Mouse (Mus musculus): ENCODE data around the gene Itpkb. TPM values are rescaled to one million over a fixed set of nuclear protein-coding genes. Genes with fewer than 3 reads are reported as not detected.
A peak's percentile ranks its signal among the peaks of the same experiment; 100 is the strongest.

Itpkb gene
- total and polyA plus RNA-seq, 2 experiments from 2014 or later = 5.1 to 24.9 TPM

- Histone ChIP-seq H3K4me1 (ENCODE audit: control insufficient read depth, insufficient read depth) (peaks cover 47% of the 10 kb centered on the region), H3K4me2 (ENCODE audit: low read depth, low read length) (no peak overlapping the region), H3K9ac (replicated peaks; ENCODE audit: low read depth, low read length) (no peak overlapping the region), H3K4me3 (ENCODE audit: low read depth, low read length) (no peak overlapping the region), H3K27me3 (ENCODE audit: control insufficient read depth, insufficient read depth, low read length) (no peaks in the 10 kb centered on the region), H3K27ac (ENCODE audit: low read depth) (peak overlapping the region; percentile 67), H3K9me3 (replicated peaks; ENCODE audit: control insufficient read depth, low read length) (no peaks in the 10 kb centered on the region), H3K36me3 (replicated peaks; ENCODE audit: control insufficient read depth, insufficient read depth, low read length) (no peaks in the 10 kb centered on the region; the same call in 1 of the 2 replicates)
- ATAC-seq (ENCODE audit: insufficient read depth, low read depth) = no peak
- no peak for DNase-seq (ENCODE audit: low spot score)
- TF ChIP-seq EP300 (IDR thresholded peaks at IDR 0.05; ENCODE audit: low read depth) = no peak
- no peak for TF ChIP-seq CTCF (IDR thresholded peaks at IDR 0.05; ENCODE audit: low read depth)
- 71% methylated on average over 10 of the region's 10 CpGs for WGBS
Observed at GRCm38 (mm10) chr1:180390746-180391574, 60.7 kb downstream of the Itpkb start.

GRCm38 (mm10) chr1:180391575-180391945 is 61.3 kb downstream of the Itpkb start:
- Histone ChIP-seq H3K9ac (replicated peaks; ENCODE audit: low read depth, low read length) (no peak overlapping the region), H3K4me2 (ENCODE audit: low read depth, low read length) (no peak overlapping the region), H3K27ac (ENCODE audit: low read depth) (peak overlapping the region; percentile 2; the same call in 1 of the 2 replicates), H3K4me3 (ENCODE audit: low read depth, low read length) (no peak overlapping the region), H3K9me3 (replicated peaks; ENCODE audit: control insufficient read depth, low read length) (no peaks in the 10 kb centered on the region), H3K27me3 (ENCODE audit: control insufficient read depth, insufficient read depth, low read length) (no peaks in the 10 kb centered on the region), H3K4me1 (ENCODE audit: control insufficient read depth, insufficient read depth) (peaks cover 43% of the 10 kb centered on the region), H3K36me3 (replicated peaks; ENCODE audit: control insufficient read depth, insufficient read depth, low read length) (no peaks in the 10 kb centered on the region; the same call in 1 of the 2 replicates)
- no peak for TF ChIP-seq EP300 (IDR thresholded peaks at IDR 0.05; ENCODE audit: low read depth)
- TF ChIP-seq CTCF (IDR thresholded peaks at IDR 0.05; ENCODE audit: low read depth) = no peak
- DNase-seq (ENCODE audit: low spot score) (no peak), ATAC-seq (ENCODE audit: insufficient read depth, low read depth) (no peak)
- 85% methylated on average over 4 of the region's 4 CpGs for WGBS

GRCm38 (mm10) chr1:180392137-180392798 is 62.0 kb downstream of the Itpkb start:
- ATAC-seq (ENCODE audit: insufficient read depth, low read depth) (no peak), DNase-seq (ENCODE audit: low spot score) (no peak)
- 84% methylated on average over 5 of the region's 5 CpGs for WGBS
- H3K9me3 ChIP-seq (replicated peaks; ENCODE audit: control insufficient read depth, low read length) = no peaks in the 10 kb centered on the region
- H3K27me3 ChIP-seq (ENCODE audit: control insufficient read depth, insufficient read depth, low read length) = no peaks in the 10 kb centered on the region
- TF ChIP-seq CTCF (IDR thresholded peaks at IDR 0.05; ENCODE audit: low read depth) (no peak), EP300 (IDR thresholded peaks at IDR 0.05; ENCODE audit: low read depth) (no peak)
- no peak overlapping the region for H3K9ac ChIP-seq (replicated peaks; ENCODE audit: low read depth, low read length)
- peak overlapping the region; percentile 86 for H3K27ac ChIP-seq (ENCODE audit: low read depth)
- no peak overlapping the region for H3K4me3 ChIP-seq (ENCODE audit: low read depth, low read length)
- peaks cover 40% of the 10 kb centered on the region for H3K4me1 ChIP-seq (ENCODE audit: control insufficient read depth, insufficient read depth)
- H3K36me3 ChIP-seq (replicated peaks; ENCODE audit: control insufficient read depth, insufficient read depth, low read length) = no peaks in the 10 kb centered on the region; the same call in 1 of the 2 replicates
- H3K4me2 ChIP-seq (ENCODE audit: low read depth, low read length) = no peak overlapping the region

- H3K4me3 ChIP-seq (ENCODE audit: low read depth, low read length) = no peak overlapping the region
- H3K4me1 ChIP-seq (ENCODE audit: control insufficient read depth, insufficient read depth) = peaks cover 37% of the 10 kb centered on the region
- ATAC-seq (ENCODE audit: insufficient read depth, low read depth) (peak; percentile 45; the same call in 1 of the 2 replicates), DNase-seq (ENCODE audit: low spot score) (peak; percentile 65)
- WGBS = 34% methylated on average over 9 of the region's 9 CpGs
- no peak overlapping the region for H3K9ac ChIP-seq (replicated peaks; ENCODE audit: low read depth, low read length)
- 0 out of 2 replicates have a peak overlapping the region, but pooled peaks have one; percentile 17 for H3K4me2 ChIP-seq (ENCODE audit: low read depth, low read length)
- H3K27me3 ChIP-seq (ENCODE audit: control insufficient read depth, insufficient read depth, low read length) = no peaks in the 10 kb centered on the region
- no peaks in the 10 kb centered on the region for H3K9me3 ChIP-seq (replicated peaks; ENCODE audit: control insufficient read depth, low read length)
- TF ChIP-seq CTCF (IDR thresholded peaks at IDR 0.05; ENCODE audit: low read depth) (0 out of 2 replicates have a peak, but pooled peaks have one; percentile 4), EP300 (IDR thresholded peaks at IDR 0.05; ENCODE audit: low read depth) (no peak)
- H3K36me3 ChIP-seq (replicated peaks; ENCODE audit: control insufficient read depth, insufficient read depth, low read length) = no peaks in the 10 kb centered on the region; the same call in 1 of the 2 replicates
- H3K27ac ChIP-seq (ENCODE audit: low read depth) = peak overlapping the region; percentile 86
Observed at GRCm38 (mm10) chr1:180393017-180393797, 62.9 kb downstream of the Itpkb start.

- ATAC-seq (ENCODE audit: insufficient read depth, low read depth) (peak; percentile 49; the same call in 1 of the 2 replicates), DNase-seq (ENCODE audit: low spot score) (no peak)
- Histone ChIP-seq H3K9me3 (replicated peaks; ENCODE audit: control insufficient read depth, low read length) (no peaks in the 10 kb centered on the region), H3K27me3 (ENCODE audit: control insufficient read depth, insufficient read depth, low read length) (no peaks in the 10 kb centered on the region), H3K4me2 (ENCODE audit: low read depth, low read length) (0 out of 2 replicates have a peak overlapping the region, but pooled peaks have one; percentile 17), H3K4me3 (ENCODE audit: low read depth, low read length) (no peak overlapping the region), H3K4me1 (ENCODE audit: control insufficient read depth, insufficient read depth) (peaks cover 31% of the 10 kb centered on the region), H3K9ac (replicated peaks; ENCODE audit: low read depth, low read length) (no peak overlapping the region), H3K36me3 (replicated peaks; ENCODE audit: control insufficient read depth, insufficient read depth, low read length) (no peaks in the 10 kb centered on the region; the same call in 1 of the 2 replicates), H3K27ac (ENCODE audit: low read depth) (peak overlapping the region; percentile 86)
- TF ChIP-seq CTCF (IDR thresholded peaks at IDR 0.05; ENCODE audit: low read depth) (no peak), EP300 (IDR thresholded peaks at IDR 0.05; ENCODE audit: low read depth) (peak; percentile 93; the same call in 1 of the 2 replicates)
- WGBS = 69% methylated on average over 12 of the region's 12 CpGs
Observed at GRCm38 (mm10) chr1:180393873-180394272, 63.6 kb downstream of the Itpkb start.
